In genomic region chr10:123264461-123265191, GRCm38 (mm10) we compare ENCODE assay signal across 9 mouse cellular contexts. TPM values are rescaled to one million over a fixed set of nuclear protein-coding genes. Genes with fewer than 3 reads are reported as not detected.
DNase-seq lines count a peak whose midpoint lies in the region; ATAC-seq and TF ChIP-seq lines count a peak whose summit lies in the region.
"Had no signal": no experiment of that assay in that cellular context is flagged by ENCODE, and none has a peak within 500 bp of the region (broad histone marks: within the 10 kb centered on the region; RNA-seq: fewer than 3 reads in every experiment).

No protein-coding gene starts in this region.

- no peaks in the 10 kb centered on the region for H3K27me3 ChIP-seq in forebrain, embryonic 14.5 days (replicated peaks; ENCODE audit: control insufficient read depth, insufficient read depth, low read length)
- peaks cover 6% of the 10 kb centered on the region; the same call in 1 of the 2 replicates for H3K27me3 ChIP-seq in intestine, embryonic 14.5 days (replicated peaks; ENCODE audit: control insufficient read depth, insufficient read depth, low read length)
- no peaks in the 10 kb centered on the region for H3K27me3 ChIP-seq in midbrain, postnatal 0 days (ENCODE audit: insufficient read depth, low read length)

- no peak for TF ChIP-seq CTCF in midbrain, postnatal 0 days (IDR thresholded peaks at IDR 0.05)

- H3K9me3 ChIP-seq in forebrain, embryonic 14.5 days (replicated peaks; ENCODE audit: control insufficient read depth, low read length), result no peaks in the 10 kb centered on the region
- H3K9me3 ChIP-seq in intestine, embryonic 14.5 days (ENCODE audit: control insufficient read depth, low read length), result no peaks in the 10 kb centered on the region
- H3K9me3 ChIP-seq in midbrain, postnatal 0 days (ENCODE audit: low read length), result no peaks in the 10 kb centered on the region

- intact Hi-C loops in left cerebral cortex, postnatal 4 days (cut with DNase I), result no loop called here

- peak; percentile 46; the same call in 1 of the 2 replicates for ATAC-seq in cerebellum, adult (ENCODE audit: insufficient number of reproducible peaks, low FRiP score, low TSS enrichment)
- ATAC-seq in forebrain, embryonic 14.5 days, result peak; percentile 75
- peak; percentile 78 for ATAC-seq in intestine, embryonic 14.5 days (replicated peaks; ENCODE audit: low FRiP score, low TSS enrichment, low read depth)
- peak; percentile 59 for ATAC-seq in midbrain, postnatal 0 days (ENCODE audit: low FRiP score)

- H3K4me3 ChIP-seq in forebrain, embryonic 14.5 days (ENCODE audit: low read depth, low read length), result peak overlapping the region; percentile 62
- H3K4me3 ChIP-seq in intestine, embryonic 14.5 days (ENCODE audit: low read depth, low read length), result peak overlapping the region; percentile 54
- peak overlapping the region; percentile 72 for H3K4me3 ChIP-seq in midbrain, postnatal 0 days (ENCODE audit: low read depth, low read length)

- no peaks in the 10 kb centered on the region for H3K4me1 ChIP-seq in forebrain, embryonic 14.5 days (ENCODE audit: control insufficient read depth, insufficient read depth, low read length)
- no peaks in the 10 kb centered on the region for H3K4me1 ChIP-seq in intestine, embryonic 14.5 days (replicated peaks; ENCODE audit: control insufficient read depth, insufficient read depth, low read length)
- no peaks in the 10 kb centered on the region; the same call in 1 of the 2 replicates for H3K4me1 ChIP-seq in midbrain, postnatal 0 days (ENCODE audit: insufficient read depth, low read length)

- no peaks in the 10 kb centered on the region for H3K36me3 ChIP-seq in forebrain, embryonic 14.5 days (ENCODE audit: control insufficient read depth, insufficient read depth, low read length)
- H3K36me3 ChIP-seq in intestine, embryonic 14.5 days (ENCODE audit: control insufficient read depth, insufficient read depth, low read length), result no peaks in the 10 kb centered on the region
- H3K36me3 ChIP-seq in midbrain, postnatal 0 days (ENCODE audit: insufficient read depth, low read length), result no peaks in the 10 kb centered on the region

- H3K27ac ChIP-seq in forebrain, embryonic 14.5 days (ENCODE audit: low read depth, low read length), result peak overlapping the region; percentile 44; the same call in 1 of the 2 replicates
- H3K27ac ChIP-seq in intestine, embryonic 14.5 days (ENCODE audit: low read depth), result no peak overlapping the region
- peak overlapping the region; percentile 69 for H3K27ac ChIP-seq in midbrain, postnatal 0 days (ENCODE audit: low read depth, low read length)

- H3K9ac ChIP-seq in forebrain, embryonic 14.5 days (ENCODE audit: low read length), result peak overlapping the region; percentile 72
- H3K9ac ChIP-seq in intestine, embryonic 14.5 days (ENCODE audit: low read length), result peak overlapping the region; percentile 50
- peak overlapping the region; percentile 59 for H3K9ac ChIP-seq in midbrain, postnatal 0 days (replicated peaks; ENCODE audit: low read length, poor library complexity, severe bottlenecking)

- DNase-seq in cerebellum, adult 9-10 months, result no peak
- DNase-seq in adrenal gland, postnatal 14 days, result peak; percentile 70
- peak; percentile 74 for DNase-seq in forebrain, embryonic 14.5 days (ENCODE audit: low spot score)
- DNase-seq in intestine, embryonic 14.5 days (ENCODE audit: low spot score), result peak; percentile 83
- DNase-seq in left cerebral cortex, postnatal 4 days, result peak; percentile 34
- peak; percentile 67 for DNase-seq in midbrain, postnatal 0 days (ENCODE audit: low spot score)
- peak; percentile 57 for DNase-seq in testis, postnatal 10 days (ENCODE audit: low spot score)

- under 1% methylated on average over 80 of the region's 84 CpGs for WGBS in forebrain, embryonic 14.5 days
- under 1% methylated on average over 84 of the region's 84 CpGs for WGBS in intestine, embryonic 14.5 days
- under 1% methylated on average over 84 of the region's 84 CpGs for WGBS in midbrain, postnatal 0 days

- peak overlapping the region; percentile 93 for H3K4me2 ChIP-seq in forebrain, embryonic 14.5 days (ENCODE audit: low read length)
- H3K4me2 ChIP-seq in intestine, embryonic 14.5 days (ENCODE audit: low read length), result peak overlapping the region; percentile 96
- H3K4me2 ChIP-seq in midbrain, postnatal 0 days (ENCODE audit: low read depth, low read length, poor library complexity, severe bottlenecking), result peak overlapping the region; percentile 72

RNA-seq across cellular contexts. Expression of gene Fam19a2, which starts 0.8 kb away (rescaled TPM):
- 1.2 and 1.7 TPM in 2 replicates for total RNA-seq in adrenal gland, postnatal 14 days (2021)
- polyA plus RNA-seq in forebrain, embryonic 14.5 days (2014; fragmentation: Nextera tagmentation; extraction: Ambion mirVana), result 21.4 and 31.4 TPM in 2 replicates
- polyA plus RNA-seq in intestine, embryonic 14.5 days (2014; fragmentation: Nextera tagmentation; extraction: Ambion mirVana), result 2.8 and 3.6 TPM in 2 replicates
- total RNA-seq in left cerebral cortex, postnatal 4 days (2021), result 100 to 1,000 TPM; 111 to 112 TPM
- 146 and 167 TPM in 2 replicates for total RNA-seq in midbrain, postnatal 0 days (2014; rRNA removed)
- 68.3 and 70.8 TPM in 2 replicates for polyA plus RNA-seq in midbrain, postnatal 0 days (2015; fragmentation: Nextera tagmentation; extraction: Ambion mirVana)
- total RNA-seq: hematopoietic stem cell, adult 5-6 weeks had no signal

Comparison
In these comparisons a context has a peak if more than half of its experiments do, and no peak if none do; other contexts are left out.
1. RNA of gene Fam19a2, which starts 0.8 kb away (total RNA-seq): 146 to 167 TPM in midbrain, postnatal 0 days and 111 to 112 TPM in left cerebral cortex, postnatal 4 days; 1.2 to 1.7 TPM in adrenal gland, postnatal 14 days; every median in the first group is over 10 times any median in the second.
2. Peak in every context shown above with its lines, with median percentiles within 50 percentile points of each other: ATAC-seq, H3K4me2 ChIP-seq, H3K4me3 ChIP-seq and H3K9ac ChIP-seq.